Mouse (Mus musculus) thymus, postnatal 10 days (tissue): ENCODE measurements around the gene Oprd1.

Source experiments
- DNase-seq, 2 experiments: peaks; one replicate each; pipeline ENCODE4 v3.0.0; 2021; ENCODE audit warnings: low spot score in 2 of 2

Oprd1 gene

GRCm38 (mm10) chr4:132080492-132080983, 63.7 kb downstream of the Oprd1 start:
- no peak for DNase-seq

- DNase-seq: peak; percentile 27 to 73
These were observed 64.6 kb downstream of the Oprd1 start for GRCm38 (mm10) chr4:132079555-132080275.

GRCm38 (mm10) chr4:132078296-132078714, 66.0 kb downstream of the Oprd1 start:
- DNase-seq: no peak

- no peak for DNase-seq
These were observed 66.8 kb downstream of the Oprd1 start for GRCm38 (mm10) chr4:132077445-132077844.

- peak in 1 of 2 experiments; percentile 23 for DNase-seq
These were observed 67.5 kb downstream of the Oprd1 start for GRCm38 (mm10) chr4:132076480-132077405.

- no peak for DNase-seq
These were observed 68.5 kb downstream of the Oprd1 start for GRCm38 (mm10) chr4:132075796-132076195.

- DNase-seq: peak; percentile 99 to 100
These were observed 69.1 kb downstream of the Oprd1 start, which contains the start of gene Epb41 for GRCm38 (mm10) chr4:132074933-132075769. Gene Epb41, minus strand, starts transcription at chr4:132075321.

GRCm38 (mm10) chr4:132074077-132074932, 70.0 kb downstream of the Oprd1 start, which contains the start of gene Gm10300:
Gene Gm10300, plus strand, starts transcription at chr4:132074697.
- peak; percentile 40 to 48 for DNase-seq

- no peak for DNase-seq
These were observed 71.3 kb downstream of the Oprd1 start for GRCm38 (mm10) chr4:132072946-132073345.

GRCm38 (mm10) chr4:132072156-132072555, 72.1 kb downstream of the Oprd1 start:
- no peak for DNase-seq

- no peak for DNase-seq
These were observed 72.6 kb downstream of the Oprd1 start for GRCm38 (mm10) chr4:132071674-132072073.

- DNase-seq: no peak
These were observed 76.4 kb downstream of the Oprd1 start for GRCm38 (mm10) chr4:132067938-132068235.

GRCm38 (mm10) chr4:132067112-132067937, 77.0 kb downstream of the Oprd1 start:
- DNase-seq: no peak

GRCm38 (mm10) chr4:132066101-132066773, 78.0 kb downstream of the Oprd1 start:
- no peak for DNase-seq

GRCm38 (mm10) chr4:132065578-132065977, 78.7 kb downstream of the Oprd1 start:
- no peak for DNase-seq

GRCm38 (mm10) chr4:132064550-132064949, 79.7 kb downstream of the Oprd1 start:
- DNase-seq: no peak

- DNase-seq: no peak
These were observed 81.1 kb downstream of the Oprd1 start for GRCm38 (mm10) chr4:132062934-132063884.

GRCm38 (mm10) chr4:132062289-132062688, 82.0 kb downstream of the Oprd1 start:
- DNase-seq: no peak
